Mouse (Mus musculus): ENCODE data around the gene Rmnd5b.

Rmnd5b gene

GRCm38 (mm10) chr11:51590002-51590401, 45.7 kb downstream of the Rmnd5b start:
- no peak for DNase-seq (ENCODE audit: low read depth)

GRCm38 (mm10) chr11:51588833-51589232, 46.9 kb downstream of the Rmnd5b start:
- no peak for DNase-seq (ENCODE audit: low read depth)

- peak; percentile 23 for DNase-seq (ENCODE audit: low read depth)
Observed at GRCm38 (mm10) chr11:51587059-51587458, 48.6 kb downstream of the Rmnd5b start.

- DNase-seq (ENCODE audit: low read depth), result no peak
Observed at GRCm38 (mm10) chr11:51586411-51586810, 49.3 kb downstream of the Rmnd5b start.

- peak; percentile 46 for DNase-seq (ENCODE audit: low read depth)
Observed at GRCm38 (mm10) chr11:51585608-51586252, 50.0 kb downstream of the Rmnd5b start.

- peak; percentile 97 for DNase-seq (ENCODE audit: low read depth)
Observed at GRCm38 (mm10) chr11:51584431-51585248, 51.1 kb downstream of the Rmnd5b start, which contains the start of gene Phykpl. Gene Phykpl (plus strand): TSS chr11:51584757.

- no peak for DNase-seq (ENCODE audit: low read depth)
Observed at GRCm38 (mm10) chr11:51584057-51584430, 51.7 kb downstream of the Rmnd5b start.

GRCm38 (mm10) chr11:51582713-51583112, 53.0 kb downstream of the Rmnd5b start:
- DNase-seq (ENCODE audit: low read depth), result peak; percentile 85

GRCm38 (mm10) chr11:51579024-51579423, 56.7 kb downstream of the Rmnd5b start:
- peak; percentile 37 for DNase-seq (ENCODE audit: low read depth)

- peak; percentile 79 for DNase-seq (ENCODE audit: low read depth)
Observed at GRCm38 (mm10) chr11:51577587-51577986, 58.1 kb downstream of the Rmnd5b start.

- no peak for DNase-seq (ENCODE audit: low read depth)
Observed at GRCm38 (mm10) chr11:51576454-51576853, 59.2 kb downstream of the Rmnd5b start.
